Mouse (Mus musculus): ENCODE results near the gene Rpusd1. TPM values are rescaled to one million over a fixed set of nuclear protein-coding genes. Genes with fewer than 3 reads are reported as not detected.

The Rpusd1 gene
- total RNA-seq, 2 experiments from 2014 or later = 3.9 to 4.0 TPM

GRCm38 (mm10) chr17:25744311-25744710 is 16.8 kb downstream of the Rpusd1 start:
- Histone ChIP-seq H3K27ac (no peak overlapping the region), H3K4me3 (no peak overlapping the region)
- DNase-seq = no peak
- intact Hi-C loops (cut with DNase I) = no loop called here
- TF ChIP-seq CTCF (IDR thresholded peaks at IDR 0.05) = no peak

GRCm38 (mm10) chr17:25748238-25748637 is 20.8 kb downstream of the Rpusd1 start:
- Histone ChIP-seq H3K4me3 (no peak overlapping the region), H3K27ac (no peak overlapping the region)
- DNase-seq = no peak
- no peak for TF ChIP-seq CTCF (IDR thresholded peaks at IDR 0.05)
- intact Hi-C loops (cut with DNase I) = no loop called here

GRCm38 (mm10) chr17:25749314-25749713 is 21.8 kb downstream of the Rpusd1 start:
- intact Hi-C loops (cut with DNase I) = no loop called here
- no peak overlapping the region for H3K27ac ChIP-seq
- H3K4me3 ChIP-seq = no peak overlapping the region
- no peak for TF ChIP-seq CTCF (IDR thresholded peaks at IDR 0.05)
- no peak for DNase-seq

GRCm38 (mm10) chr17:25751446-25751845 is 24.0 kb downstream of the Rpusd1 start:
- H3K4me3 ChIP-seq = no peak overlapping the region
- DNase-seq = peak; percentile 56

GRCm38 (mm10) chr17:25754241-25754640 is 26.8 kb downstream of the Rpusd1 start, which contains the start of gene Msln:
Gene Msln, minus strand, starts transcription at chr17:25754378.
- Histone ChIP-seq H3K27ac (no peak within 1 kb of the TSS), H3K4me3 (no peak within 1 kb of the TSS)
- TF ChIP-seq CTCF (IDR thresholded peaks at IDR 0.05) = no peak
- intact Hi-C loops (cut with DNase I) = no loop called here
- no peak for DNase-seq

More at GRCm38 (mm10) chr17:25751446-25751845, 24.0 kb downstream of the Rpusd1 start:
- intact Hi-C loops (cut with DNase I) = no loop called here
- H3K27ac ChIP-seq = no peak overlapping the region
- no peak for TF ChIP-seq CTCF (IDR thresholded peaks at IDR 0.05)

GRCm38 (mm10) chr17:25755086-25755485 is 27.6 kb downstream of the Rpusd1 start:
- intact Hi-C loops (cut with DNase I) = no loop called here
- DNase-seq = no peak
- TF ChIP-seq CTCF (IDR thresholded peaks at IDR 0.05) = no peak
- Histone ChIP-seq H3K4me3 (no peak overlapping the region), H3K27ac (no peak overlapping the region)

- intact Hi-C loops (cut with DNase I) = no loop called here
- TF ChIP-seq CTCF (IDR thresholded peaks at IDR 0.05) = no peak
- Histone ChIP-seq H3K4me3 (no peak overlapping the region), H3K27ac (no peak overlapping the region)
- no peak for DNase-seq
Measured at GRCm38 (mm10) chr17:25755627-25756377, 28.3 kb downstream of the Rpusd1 start.

- Histone ChIP-seq H3K27ac (no peak overlapping the region), H3K4me3 (no peak overlapping the region)
- intact Hi-C loops (cut with DNase I) = no loop called here
- no peak for DNase-seq
- no peak for TF ChIP-seq CTCF (IDR thresholded peaks at IDR 0.05)
Measured at GRCm38 (mm10) chr17:25756378-25757242, 29.1 kb downstream of the Rpusd1 start.

- TF ChIP-seq CTCF (IDR thresholded peaks at IDR 0.05) = no peak
- no peak for DNase-seq
- H3K27ac ChIP-seq = no peak overlapping the region
- no peak overlapping the region for H3K4me3 ChIP-seq
- intact Hi-C loops (cut with DNase I) = no loop called here
Measured at GRCm38 (mm10) chr17:25757691-25758090, 30.2 kb downstream of the Rpusd1 start.

GRCm38 (mm10) chr17:25760148-25760547 is 32.7 kb downstream of the Rpusd1 start:
- Histone ChIP-seq H3K27ac (no peak overlapping the region), H3K4me3 (no peak overlapping the region)
- DNase-seq = no peak
- no peak for TF ChIP-seq CTCF (IDR thresholded peaks at IDR 0.05)
- intact Hi-C loops (cut with DNase I) = no loop called here

- TF ChIP-seq CTCF (IDR thresholded peaks at IDR 0.05) = no peak
- H3K27ac ChIP-seq = peak overlapping the region; percentile 32; the same call in 1 of the 2 replicates
- H3K4me3 ChIP-seq = no peak overlapping the region
- DNase-seq = no peak
- intact Hi-C loops (cut with DNase I) = no loop called here
Measured at GRCm38 (mm10) chr17:25761561-25761970, 34.1 kb downstream of the Rpusd1 start.

GRCm38 (mm10) chr17:25762591-25762990 is 35.1 kb downstream of the Rpusd1 start:
- intact Hi-C loops (cut with DNase I) = no loop called here
- no peak overlapping the region for H3K4me3 ChIP-seq
- no peak for TF ChIP-seq CTCF (IDR thresholded peaks at IDR 0.05)
- no peak overlapping the region for H3K27ac ChIP-seq
- DNase-seq = no peak

- H3K27ac ChIP-seq = no peak overlapping the region
- no peak for DNase-seq
- H3K4me3 ChIP-seq = no peak overlapping the region
- no peak for TF ChIP-seq CTCF (IDR thresholded peaks at IDR 0.05)
- intact Hi-C loops (cut with DNase I) = no loop called here
Measured at GRCm38 (mm10) chr17:25765886-25766285, 38.4 kb downstream of the Rpusd1 start.

Data from gastrocnemius, adult 2 months (tissue).